8 mouse cellular contexts compared by ENCODE assay signal in genomic region chr4:116168617-116169352, GRCm38 (mm10). TPM values are rescaled to one million over a fixed set of nuclear protein-coding genes. Genes with fewer than 3 reads are reported as not detected.
A peak's percentile ranks its signal among the peaks of the same experiment; 100 is the strongest.
DNase-seq lines count a peak whose midpoint lies in the region; ATAC-seq lines count a peak whose summit lies in the region.

No protein-coding gene starts in this region.

- H3K36me3 ChIP-seq in kidney, embryonic 15.5 days = no peaks in the 10 kb centered on the region
- no peaks in the 10 kb centered on the region for H3K36me3 ChIP-seq in liver, embryonic 16.5 days (ENCODE audit: control insufficient read depth, insufficient read depth)
- H3K36me3 ChIP-seq in neural tube, embryonic 11.5 days (ENCODE audit: control insufficient read depth, insufficient read depth, low read length) = no peaks in the 10 kb centered on the region

- H3K27me3 ChIP-seq in kidney, embryonic 15.5 days = no peaks in the 10 kb centered on the region
- no peaks in the 10 kb centered on the region for H3K27me3 ChIP-seq in liver, embryonic 16.5 days (ENCODE audit: control insufficient read depth, insufficient read depth, low read depth, low read length)
- H3K27me3 ChIP-seq in neural tube, embryonic 11.5 days (ENCODE audit: control insufficient read depth, insufficient read depth, low read length) = no peaks in the 10 kb centered on the region

- peak; percentile 70 for DNase-seq in 416B (ENCODE audit: low read depth)
- peak; percentile 37 for DNase-seq in MEL-GATA-1-ER (ENCODE audit: extremely low read depth, low read depth)
- DNase-seq in cerebellum, postnatal 25 days = peak; percentile 86 to 94
- peak; percentile 80 for DNase-seq in gastrocnemius, postnatal 10 days
- DNase-seq in neural tube, embryonic 11.5 days (ENCODE audit: low spot score) = peak; percentile 71
- DNase-seq in thymus, postnatal 25 days = peak; percentile 71

- H3K27ac ChIP-seq in kidney, embryonic 15.5 days = no peak overlapping the region
- H3K27ac ChIP-seq in liver, embryonic 16.5 days (ENCODE audit: low read length) = no peak overlapping the region
- H3K27ac ChIP-seq in neural tube, embryonic 11.5 days (ENCODE audit: low read depth, low read length) = no peak overlapping the region

- no peak overlapping the region for H3K9ac ChIP-seq in kidney, embryonic 15.5 days
- H3K9ac ChIP-seq in liver, embryonic 16.5 days (ENCODE audit: low read depth, low read length) = no peak overlapping the region
- no peak overlapping the region for H3K9ac ChIP-seq in neural tube, embryonic 11.5 days (ENCODE audit: low read length)

- H3K4me1 ChIP-seq in kidney, embryonic 15.5 days = peaks cover 18% of the 10 kb centered on the region
- no peaks in the 10 kb centered on the region; the same call in 1 of the 2 replicates for H3K4me1 ChIP-seq in liver, embryonic 16.5 days (ENCODE audit: control insufficient read depth, low read depth, low read length)
- H3K4me1 ChIP-seq in neural tube, embryonic 11.5 days (ENCODE audit: control insufficient read depth, insufficient read depth, low read length) = no peaks in the 10 kb centered on the region

- WGBS in kidney, embryonic 15.5 days = 82% methylated on average over 7 of the region's 8 CpGs
- 58% methylated on average over 7 of the region's 8 CpGs for WGBS in liver, embryonic 16.5 days (ENCODE audit: insufficient replicate concordance)
- 83% methylated on average over 7 of the region's 8 CpGs for WGBS in neural tube, embryonic 11.5 days

- H3K4me3 ChIP-seq in kidney, embryonic 15.5 days (replicated peaks) = no peak overlapping the region
- no peak overlapping the region for H3K4me3 ChIP-seq in liver, embryonic 16.5 days (ENCODE audit: low read depth, low read length)
- H3K4me3 ChIP-seq in neural tube, embryonic 11.5 days (ENCODE audit: low read depth, low read length) = no peak overlapping the region

- H3K4me2 ChIP-seq in kidney, embryonic 15.5 days = no peak overlapping the region
- H3K4me2 ChIP-seq in liver, embryonic 16.5 days (ENCODE audit: low read depth, low read length) = no peak overlapping the region
- H3K4me2 ChIP-seq in neural tube, embryonic 11.5 days (ENCODE audit: low read depth) = no peak overlapping the region

- H3K9me3 ChIP-seq in kidney, embryonic 15.5 days (replicated peaks) = no peaks in the 10 kb centered on the region
- H3K9me3 ChIP-seq in liver, embryonic 16.5 days (replicated peaks; ENCODE audit: control insufficient read depth, low read length) = no peaks in the 10 kb centered on the region
- no peaks in the 10 kb centered on the region for H3K9me3 ChIP-seq in neural tube, embryonic 11.5 days (ENCODE audit: control insufficient read depth, low read length)

- ATAC-seq in kidney, embryonic 15.5 days (replicated peaks; ENCODE audit: low FRiP score) = peak; percentile 45; the same call in 1 of the 2 replicates
- peak; percentile 39; the same call in 1 of the 2 replicates for ATAC-seq in liver, embryonic 16.5 days (ENCODE audit: low read depth)
- no peak for ATAC-seq in neural tube, embryonic 11.5 days (ENCODE audit: insufficient read depth, low FRiP score, low TSS enrichment)

RNA-seq across cellular contexts. Expression of gene Tspan1, which starts 1.4 kb away (rescaled TPM):
- not detected for total RNA-seq in gastrocnemius, postnatal 10 days (2021)
- polyA plus RNA-seq in kidney, embryonic 15.5 days (2015; fragmentation: Nextera tagmentation; extraction: Ambion mirVana) = 2.1 and 6.4 TPM in 2 replicates
- 0.27 TPM in 1 of 2 replicates, not detected in the other for polyA plus RNA-seq in liver, embryonic 16.5 days (2015; fragmentation: Nextera tagmentation; extraction: Ambion mirVana)
- 0.11 and 0.19 TPM in 2 replicates for polyA plus RNA-seq in neural tube, embryonic 11.5 days (2014; fragmentation: Nextera tagmentation; extraction: Ambion mirVana)

RNA-seq across cellular contexts. Expression of gene 1700042G07Rik, which starts 4.4 kb away (rescaled TPM):
- not detected for total RNA-seq in gastrocnemius, postnatal 10 days (2021)
- not detected in 2 replicates for polyA plus RNA-seq in kidney, embryonic 15.5 days (2015; fragmentation: Nextera tagmentation; extraction: Ambion mirVana)
- polyA plus RNA-seq in liver, embryonic 16.5 days (2015; fragmentation: Nextera tagmentation; extraction: Ambion mirVana) = not detected in 2 replicates
- polyA plus RNA-seq in neural tube, embryonic 11.5 days (2014; fragmentation: Nextera tagmentation; extraction: Ambion mirVana) = not detected in 2 replicates

RNA-seq across cellular contexts. Expression of gene Gm49337, which starts 4.4 kb away (rescaled TPM):
- not detected for total RNA-seq in gastrocnemius, postnatal 10 days (2021)
- not detected in 2 replicates for polyA plus RNA-seq in kidney, embryonic 15.5 days (2015; fragmentation: Nextera tagmentation; extraction: Ambion mirVana)
- polyA plus RNA-seq in liver, embryonic 16.5 days (2015; fragmentation: Nextera tagmentation; extraction: Ambion mirVana) = not detected in 2 replicates
- not detected in 2 replicates for polyA plus RNA-seq in neural tube, embryonic 11.5 days (2014; fragmentation: Nextera tagmentation; extraction: Ambion mirVana)

RNA-seq across cellular contexts. Expression of gene Lurap1, which starts 17.6 kb away (rescaled TPM):
- 10 to 100 TPM in 1 of 2 experiments, 1 to 10 TPM in 1; 9.6 to 14.5 TPM for total RNA-seq in gastrocnemius, postnatal 10 days (2021)
- 2.7 and 3.2 TPM in 2 replicates for polyA plus RNA-seq in kidney, embryonic 15.5 days (2015; fragmentation: Nextera tagmentation; extraction: Ambion mirVana)
- 0.26 and 0.38 TPM in 2 replicates for polyA plus RNA-seq in liver, embryonic 16.5 days (2015; fragmentation: Nextera tagmentation; extraction: Ambion mirVana)
- polyA plus RNA-seq in neural tube, embryonic 11.5 days (2014; fragmentation: Nextera tagmentation; extraction: Ambion mirVana) = 1.4 and 1.5 TPM in 2 replicates

RNA-seq across cellular contexts. Expression of gene Pomgnt1, which starts 45.1 kb away (rescaled TPM):
- total RNA-seq in gastrocnemius, postnatal 10 days (2021) = 10 to 100 TPM; 53.7 to 55.1 TPM
- polyA plus RNA-seq in kidney, embryonic 15.5 days (2015; fragmentation: Nextera tagmentation; extraction: Ambion mirVana) = 61.7 and 62.2 TPM in 2 replicates
- polyA plus RNA-seq in liver, embryonic 16.5 days (2015; fragmentation: Nextera tagmentation; extraction: Ambion mirVana) = 10.4 and 11.8 TPM in 2 replicates
- 51.1 and 52.1 TPM in 2 replicates for polyA plus RNA-seq in neural tube, embryonic 11.5 days (2014; fragmentation: Nextera tagmentation; extraction: Ambion mirVana)

Comparison
In these comparisons a context has a peak if more than half of its experiments do, and no peak if none do; other contexts are left out.
1. DNase-seq: peak in every context shown above with its lines; median percentile 90 in cerebellum, postnatal 25 days; 80 in gastrocnemius, postnatal 10 days; 71 in neural tube, embryonic 11.5 days; 71 in thymus, postnatal 25 days; 70 in 416B; 37 in MEL-GATA-1-ER.